Mouse (Mus musculus) ovary, postnatal 14 days (tissue): ENCODE measurements around the gene Sympk.

Experiments
- DNase-seq: peaks from one replicate; pipeline ENCODE4 v3.0.0; 2022; ENCODE audit warnings: low spot score

Sympk gene

GRCm38 (mm10) chr7:19024096-19024506 lies at the start of gene Sympk:
Gene Sympk (plus strand): TSS chr7:19024377.
- DNase-seq = peak; percentile 90

- no peak for DNase-seq
Observed at GRCm38 (mm10) chr7:18978381-18978780, 45.8 kb upstream of the Sympk start.

DNA sequence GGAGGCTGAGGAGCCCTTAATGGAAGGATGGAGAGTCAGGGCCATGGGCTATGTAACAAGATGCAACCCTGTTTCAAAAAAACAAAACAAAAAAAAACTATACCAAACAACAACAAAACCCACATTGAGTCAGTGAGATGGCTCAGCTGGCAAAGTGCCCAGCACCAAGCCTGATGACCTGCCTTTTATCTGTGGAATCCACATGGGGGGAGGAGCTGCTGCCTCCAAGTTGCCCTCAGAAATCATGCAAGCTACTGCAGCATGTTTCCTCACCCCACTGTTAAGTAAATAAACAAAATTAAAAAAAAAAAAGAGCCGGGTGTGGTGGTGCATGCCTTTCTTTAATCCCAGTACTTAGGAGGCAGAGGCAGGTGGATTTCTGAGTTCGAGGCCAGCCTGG lies 37.7 kb upstream of the Sympk start:
- no peak for DNase-seq

DNA sequence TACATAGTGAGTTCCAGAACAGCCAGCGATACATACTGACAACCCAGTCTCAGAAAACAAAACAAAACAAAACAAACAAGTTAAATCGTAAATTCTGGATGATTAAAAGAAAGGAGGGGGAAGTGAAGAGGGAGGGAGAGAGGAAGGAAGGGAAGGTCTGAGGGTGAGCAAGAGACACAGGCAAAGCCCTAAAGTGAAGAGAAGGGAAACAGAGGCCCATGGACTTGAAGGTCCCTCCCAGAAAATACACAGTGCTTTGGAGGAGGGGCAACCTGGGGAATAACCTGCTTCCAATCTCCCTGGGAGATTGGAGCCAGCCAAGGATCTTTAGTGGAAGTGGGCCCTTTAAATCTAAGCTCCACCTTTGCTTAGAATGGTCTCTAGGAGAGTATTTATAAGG lies 37.1 kb upstream of the Sympk start, which contains the start of gene Nanos2:
Gene Nanos2, plus strand, starts transcription at position 301 of the 400 bp plus-strand sequence.
- DNase-seq = no peak

GRCm38 (mm10) chr7:18987747-18988146 lies 36.4 kb upstream of the Sympk start:
- no peak for DNase-seq

DNA sequence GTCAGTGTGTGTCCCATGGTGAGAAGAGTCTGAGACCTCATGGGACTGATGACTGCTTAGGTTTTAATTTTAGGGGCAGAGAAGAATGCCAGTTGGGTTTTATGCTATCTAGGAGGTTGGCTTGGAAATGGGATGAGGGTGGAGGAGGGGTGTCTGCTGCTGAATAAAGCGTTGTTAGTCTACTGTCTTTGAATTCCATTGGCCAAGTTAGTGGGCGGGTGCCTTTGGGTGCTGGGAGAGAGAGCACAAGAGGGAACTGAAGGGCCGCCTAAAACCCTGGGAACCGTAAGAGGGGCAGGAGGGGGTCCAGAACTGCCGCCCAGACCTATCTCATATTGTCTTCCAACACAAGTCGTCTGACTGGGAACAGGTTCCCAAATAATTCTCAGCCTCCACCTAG lies 35.4 kb upstream of the Sympk start:
- no peak for DNase-seq

DNA sequence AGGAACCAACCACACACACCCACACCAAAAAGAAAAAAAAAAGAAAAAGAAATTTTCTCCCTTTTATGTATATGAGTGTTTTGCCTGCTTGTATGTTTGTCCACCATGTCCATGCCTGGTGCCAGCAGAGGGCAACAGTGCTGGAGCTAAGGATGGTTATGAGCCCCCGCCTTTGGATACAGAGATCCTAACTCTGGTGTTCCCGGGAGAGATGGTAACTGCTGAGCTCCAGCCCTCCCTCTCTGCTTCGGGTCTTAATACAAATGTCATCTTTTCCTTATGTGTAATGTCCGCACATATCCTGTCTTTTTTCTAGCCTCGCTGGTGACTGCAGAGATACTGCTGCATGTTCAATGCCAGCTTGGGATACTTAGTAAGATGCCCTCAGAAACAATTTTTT lies 34.2 kb upstream of the Sympk start:
- no peak for DNase-seq

DNA sequence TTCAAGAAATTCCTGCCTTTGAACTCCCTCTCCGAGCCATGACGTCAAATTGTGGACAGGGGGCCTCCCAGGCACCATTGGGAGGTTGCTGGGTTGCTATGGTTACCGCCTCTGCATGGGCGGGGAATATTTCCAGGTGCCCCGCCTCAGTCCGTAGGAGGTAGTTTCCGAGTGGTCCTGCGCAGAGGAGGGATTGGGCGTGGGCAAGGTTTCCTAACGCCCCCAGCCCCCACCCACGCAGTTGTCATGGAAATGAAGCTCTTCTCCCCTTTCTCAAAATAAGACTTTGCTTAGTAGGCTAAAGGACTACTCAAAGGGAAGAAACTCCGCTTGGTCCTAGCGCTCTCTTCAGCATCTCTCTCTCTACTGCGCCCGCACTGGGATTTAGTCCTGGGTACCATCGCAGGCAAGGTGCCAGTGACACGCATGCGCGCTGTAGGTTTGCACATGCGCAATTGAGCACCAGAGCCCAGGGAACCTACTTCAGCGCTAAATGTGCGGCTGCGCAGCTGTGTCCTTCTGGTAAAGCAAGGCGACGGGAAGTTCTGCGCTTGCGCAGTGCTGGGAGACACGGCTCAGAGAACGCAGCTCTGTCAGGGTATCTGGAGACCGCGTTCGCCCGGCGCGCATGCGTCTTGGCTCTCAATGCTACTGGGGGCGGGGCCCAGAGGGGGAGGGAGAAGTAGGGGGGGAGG lies 33.4 kb upstream of the Sympk start, which contains the start of gene Mypop:
Gene Mypop, plus strand, starts transcription at position 645 of the 695 bp plus-strand sequence.
- DNase-seq = peak; percentile 97

GRCm38 (mm10) chr7:18991660-18992293 lies 32.4 kb upstream of the Sympk start:
- no peak for DNase-seq

DNA sequence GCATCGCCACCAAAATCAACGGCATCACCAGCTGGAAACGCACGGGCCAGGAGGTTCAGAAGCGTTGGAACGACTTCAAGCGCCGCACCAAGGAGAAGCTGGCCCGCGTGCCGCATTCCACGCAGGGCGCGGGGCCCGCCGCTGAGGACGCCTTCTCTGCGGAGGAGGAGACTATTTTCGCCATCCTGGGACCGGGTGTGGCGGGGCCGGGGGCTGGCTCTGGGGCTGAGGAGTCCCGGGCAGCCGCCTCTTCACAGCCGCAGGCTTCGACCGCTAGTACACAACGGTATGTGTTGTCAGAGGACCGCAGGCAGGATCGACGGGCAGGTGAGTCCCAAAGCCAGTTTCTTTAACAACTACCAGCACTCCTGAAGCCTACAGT lies 31.9 kb upstream of the Sympk start:
- no peak for DNase-seq

GRCm38 (mm10) chr7:18993036-18993435 lies 31.1 kb upstream of the Sympk start:
- no peak for DNase-seq

GRCm38 (mm10) chr7:18998835-18999234 lies 25.3 kb upstream of the Sympk start:
- DNase-seq = no peak

- no peak for DNase-seq
Observed at GRCm38 (mm10) chr7:19000421-19000820, 23.8 kb upstream of the Sympk start.

DNA sequence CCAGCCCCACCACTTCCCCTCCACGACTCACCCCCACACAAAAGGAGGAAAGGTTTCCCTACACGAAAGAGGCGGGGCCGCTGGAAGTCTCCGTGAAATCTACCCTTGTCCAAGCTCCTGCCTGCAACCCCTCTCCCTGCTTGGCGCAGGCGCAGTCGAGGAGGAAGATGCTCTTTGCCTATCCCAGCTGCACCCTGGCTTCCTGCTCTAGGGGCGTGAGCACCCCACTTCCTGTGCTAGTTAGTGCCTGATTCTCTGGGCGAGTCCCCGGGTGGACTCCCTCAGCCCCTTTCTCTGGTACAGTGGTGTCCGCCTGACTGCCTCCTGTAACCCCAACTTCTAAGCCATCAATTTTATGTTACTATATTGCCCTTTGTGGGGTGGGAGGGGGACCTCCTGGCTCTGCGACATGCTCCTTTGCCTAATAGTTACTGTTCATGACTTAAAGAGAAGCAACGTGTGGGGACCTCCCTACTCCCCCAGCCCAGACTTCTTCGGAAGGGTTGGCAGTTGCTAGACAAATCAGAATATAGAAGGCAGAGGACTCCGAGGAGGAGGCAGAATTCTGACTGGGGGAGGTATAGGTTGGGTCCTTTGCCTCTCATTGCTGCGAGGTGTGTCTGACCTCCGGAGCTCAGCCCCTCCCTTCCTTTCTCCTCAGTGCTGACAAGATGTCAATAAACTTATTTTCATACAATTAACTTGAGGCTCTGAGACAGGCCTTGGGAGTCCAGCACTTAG lies 22.9 kb upstream of the Sympk start:
- no peak for DNase-seq

GRCm38 (mm10) chr7:19001807-19002085 lies 22.4 kb upstream of the Sympk start:
- no peak for DNase-seq

DNA sequence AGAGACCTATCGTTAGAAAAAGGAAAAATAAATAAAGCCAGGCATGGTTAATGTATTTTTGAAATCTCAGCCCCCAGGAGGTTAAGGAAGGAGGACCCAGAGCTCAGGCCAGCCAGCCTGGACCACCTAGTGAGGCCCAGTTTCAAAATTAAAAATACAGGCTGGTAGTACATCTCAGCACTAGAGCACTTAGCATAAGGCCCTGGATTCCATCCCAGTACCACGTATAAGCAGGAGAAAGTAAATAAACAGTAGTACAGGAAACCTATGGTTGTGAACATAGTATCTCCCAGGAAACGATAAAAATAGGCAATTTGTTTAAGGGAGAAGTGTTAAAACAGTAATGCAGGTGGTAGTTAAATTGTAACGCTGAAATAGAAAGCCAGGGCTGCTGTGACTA lies 22.1 kb upstream of the Sympk start:
- DNase-seq = no peak

DNA sequence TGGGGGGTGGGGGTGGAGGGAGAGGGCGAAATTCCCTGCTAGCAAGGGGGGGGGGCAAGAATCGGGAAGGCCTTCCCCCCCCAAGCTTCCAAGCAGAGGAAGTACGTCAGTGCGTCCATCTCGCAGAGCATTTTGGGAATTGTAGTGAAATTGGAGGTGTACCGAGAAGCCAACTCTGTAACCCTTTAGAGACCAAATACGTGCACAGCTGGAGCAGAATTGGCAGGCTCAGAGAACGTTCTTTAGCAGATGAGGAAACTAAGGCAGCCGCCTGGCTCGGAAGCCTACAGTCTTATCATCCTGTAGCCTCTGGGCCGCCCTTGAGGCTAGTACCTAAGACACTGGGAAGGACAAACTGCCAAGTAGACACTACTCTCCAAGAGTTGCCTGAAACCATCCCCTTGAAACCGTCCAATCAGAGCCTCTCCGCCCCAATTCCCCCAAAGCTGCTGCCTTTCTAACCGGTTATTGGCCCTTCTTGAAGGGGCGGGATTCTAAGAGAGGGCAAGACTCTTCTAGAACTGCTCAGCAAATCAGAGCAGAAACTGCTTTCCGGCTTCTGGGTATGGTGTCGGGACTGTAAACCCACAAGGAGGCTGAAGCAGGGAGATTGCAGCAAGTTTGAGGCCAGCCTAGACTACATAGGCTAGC lies 21.2 kb upstream of the Sympk start:
- no peak for DNase-seq

GRCm38 (mm10) chr7:19003902-19004630 lies 20.1 kb upstream of the Sympk start, which contains the start of gene Irf2bp1:
Gene Irf2bp1 (plus strand): TSS chr7:19004044.
- DNase-seq = peak; percentile 85

DNA sequence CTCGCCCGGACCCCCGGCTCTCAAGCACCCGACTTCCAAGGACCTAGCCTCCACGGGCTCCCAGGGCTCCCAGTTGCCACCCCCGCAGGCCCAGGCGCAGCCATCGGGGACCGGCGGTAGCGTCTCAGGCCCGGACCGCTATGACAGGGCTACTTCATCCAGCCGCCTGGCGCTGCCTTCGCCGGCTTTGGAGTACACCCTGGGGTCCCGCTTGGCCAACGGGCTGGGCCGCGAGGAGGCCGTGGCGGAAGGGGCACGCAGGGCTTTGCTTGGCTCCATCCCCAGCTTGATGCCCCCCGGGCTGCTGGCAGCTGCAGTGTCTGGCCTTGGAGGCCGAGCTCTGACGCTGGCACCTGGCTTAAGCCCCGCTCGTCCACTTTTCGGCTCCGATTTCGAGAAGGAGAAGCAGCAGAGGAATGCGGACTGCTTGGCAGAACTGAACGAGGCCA lies 19.5 kb upstream of the Sympk start:
- no peak for DNase-seq

GRCm38 (mm10) chr7:19005417-19006121 lies 18.6 kb upstream of the Sympk start:
- DNase-seq = no peak

- peak; percentile 87 for DNase-seq
Observed at GRCm38 (mm10) chr7:19006476-19006875, 17.7 kb upstream of the Sympk start.
